Mouse (Mus musculus) forebrain, embryonic 14.5 days (tissue): ENCODE data around the gene Fitm2. TPM values are rescaled to one million over a fixed set of nuclear protein-coding genes. Genes with fewer than 3 reads are reported as not detected.

Experiments
- ATAC-seq: fragments of 200-750 bp; cut with Nextera tagmentation; 2 replicates; pipeline ENCODE4 v1.8.0; 2017; ENCODE audit warnings: mild to moderate bottlenecking, moderate library complexity
- DNase-seq: peaks from one replicate; pipeline ENCODE4 v3.0.0-alpha.2; 2015; ENCODE audit warnings: low spot score
- H3K27ac ChIP-seq: fragments of 300-500 bp; sonication (generic); 2 replicates; pipeline ENCODE4 v1.5.1; 2014; ENCODE audit warnings: low read depth, mild to moderate bottlenecking, control low read depth, low read length, moderate library complexity
- H3K27me3 ChIP-seq: fragments of 300-500 bp; sonication (generic); replicated peaks from 2 replicates; pipeline ENCODE4 v1.6.1; 2014; ENCODE audit warnings: low read length, control low read depth, mixed read lengths; ENCODE audit not compliant: control insufficient read depth, insufficient read depth
- H3K36me3 ChIP-seq: fragments of 300-500 bp; sonication (generic); 2 replicates; pipeline ENCODE4 v1.6.1; 2014; ENCODE audit warnings: low read length, control low read depth; ENCODE audit not compliant: control insufficient read depth, insufficient read depth
- H3K4me1 ChIP-seq: fragments of 300-500 bp; sonication (generic); 2 replicates; pipeline ENCODE4 v1.6.1; 2014; ENCODE audit warnings: antibody characterized with exemption, low read length, control low read depth; ENCODE audit not compliant: control insufficient read depth, insufficient read depth
- H3K4me2 ChIP-seq: fragments of 300-500 bp; sonication (generic); 2 replicates; pipeline ENCODE4 v1.6.1; 2014; ENCODE audit warnings: mild to moderate bottlenecking, control low read depth, low read length
- H3K4me3 ChIP-seq: fragments of 300-500 bp; sonication (generic); 2 replicates; pipeline ENCODE4 v1.5.1; 2014; ENCODE audit warnings: low read depth, low read length, control low read depth
- H3K9ac ChIP-seq: fragments of 300-500 bp; sonication (generic); 2 replicates; pipeline ENCODE4 v1.6.1; 2014; ENCODE audit warnings: mild to moderate bottlenecking, low read length, control low read depth, moderate library complexity
- H3K9me3 ChIP-seq: fragments of 300-500 bp; sonication (generic); replicated peaks from 2 replicates; pipeline ENCODE4 v1.6.1; 2016; ENCODE audit warnings: low read length, control low read depth, mixed read lengths; ENCODE audit not compliant: control insufficient read depth
- WGBS: fragments of 180-500 bp; shearing (Covaris S2); extraction: QIAGEN DNeasy Blood & Tissue Kit; methylation state at CpG from one replicate; pipeline ENCODE4 v1.1.7; 2014; 5-methylcytosine and 5-hydroxymethylcytosine counted together
- polyA plus RNA-seq: library from polyadenylated mRNA; unstranded; fragments of >200 nt; fragmentation: Nextera tagmentation; extraction: Ambion mirVana; gene quantifications from 2 replicates; pipeline ENCODE4 v1.2.1, GENCODE M21; 2014

Fitm2 gene
- polyA plus RNA-seq, 1 experiment from 2014 or later = 8.6 TPM

- no peak overlapping the region for H3K4me2 ChIP-seq
- H3K9ac ChIP-seq = no peak overlapping the region
- H3K4me3 ChIP-seq = no peak overlapping the region
- H3K9me3 ChIP-seq = no peaks in the 10 kb centered on the region
- H3K27me3 ChIP-seq = no peaks in the 10 kb centered on the region
- no peaks in the 10 kb centered on the region for H3K36me3 ChIP-seq
- H3K27ac ChIP-seq = no peak overlapping the region
- DNase-seq = no peak
- no peaks in the 10 kb centered on the region for H3K4me1 ChIP-seq
- no peak for ATAC-seq
- 93% methylated on average over 17 of the region's 17 CpGs for WGBS
Measured at GRCm38 (mm10) chr2:163490656-163491055, 18.2 kb upstream of the Fitm2 start.

- WGBS = 53% methylated on average over 5 of the region's 5 CpGs
- Histone ChIP-seq H3K9ac (no peak overlapping the region), H3K27me3 (no peaks in the 10 kb centered on the region), H3K4me3 (no peak overlapping the region), H3K4me2 (no peak overlapping the region), H3K27ac (no peak overlapping the region), H3K9me3 (no peaks in the 10 kb centered on the region), H3K4me1 (no peaks in the 10 kb centered on the region), H3K36me3 (no peaks in the 10 kb centered on the region)
- ATAC-seq = no peak
- no peak for DNase-seq
Measured at GRCm38 (mm10) chr2:163489725-163490291, 17.4 kb upstream of the Fitm2 start.

GRCm38 (mm10) chr2:163487360-163487759, 14.9 kb upstream of the Fitm2 start:
- Histone ChIP-seq H3K9ac (no peak overlapping the region), H3K4me2 (no peak overlapping the region), H3K9me3 (no peaks in the 10 kb centered on the region), H3K4me3 (no peak overlapping the region), H3K27me3 (no peaks in the 10 kb centered on the region), H3K27ac (no peak overlapping the region), H3K4me1 (no peaks in the 10 kb centered on the region), H3K36me3 (no peaks in the 10 kb centered on the region)
- ATAC-seq = no peak
- WGBS = 86% methylated on average over 3 of the region's 3 CpGs
- DNase-seq = no peak

GRCm38 (mm10) chr2:163481539-163482029, 9.2 kb upstream of the Fitm2 start:
- under 1% methylated on average over 21 of the region's 21 CpGs for WGBS
- no peak overlapping the region for H3K27ac ChIP-seq
- H3K9ac ChIP-seq = 0 out of 2 replicates have a peak overlapping the region, but pooled peaks have one; percentile 8
- H3K36me3 ChIP-seq = no peaks in the 10 kb centered on the region
- H3K4me3 ChIP-seq = 0 out of 2 replicates have a peak overlapping the region, but pooled peaks have one; percentile 1
- no peak for DNase-seq
- no peak for ATAC-seq
- H3K4me2 ChIP-seq = peak overlapping the region; percentile 28; the same call in 1 of the 2 replicates
- H3K27me3 ChIP-seq = peaks cover 8% of the 10 kb centered on the region; the same call in 1 of the 2 replicates
- peaks cover 5% of the 10 kb centered on the region; the same call in 1 of the 2 replicates for H3K4me1 ChIP-seq
- no peaks in the 10 kb centered on the region for H3K9me3 ChIP-seq

- WGBS = 51% methylated on average over 18 of the region's 18 CpGs
Measured at GRCm38 (mm10) chr2:163480191-163480825, 7.9 kb upstream of the Fitm2 start.

GRCm38 (mm10) chr2:163471710-163472465, 541 bp downstream of the Fitm2 start:
- Histone ChIP-seq H3K9me3 (no peaks in the 10 kb centered on the region), H3K27ac (0 out of 2 replicates have a peak overlapping the region, but pooled peaks have one; percentile 33), H3K4me2 (peak overlapping the region; percentile 69), H3K9ac (peak overlapping the region; percentile 82), H3K4me1 (peaks cover 8% of the 10 kb centered on the region), H3K4me3 (peak overlapping the region; percentile 87), H3K27me3 (no peaks in the 10 kb centered on the region), H3K36me3 (peaks cover 24% of the 10 kb centered on the region; the same call in 1 of the 2 replicates)
- ATAC-seq = no peak; the same call in 1 of the 2 replicates
- WGBS = 4% methylated on average over 36 of the region's 36 CpGs
- no peak for DNase-seq

More at GRCm38 (mm10) chr2:163480191-163480825, 7.9 kb upstream of the Fitm2 start:
- DNase-seq = no peak
- no peak overlapping the region for H3K9ac ChIP-seq
- H3K4me2 ChIP-seq = no peak overlapping the region
- no peaks in the 10 kb centered on the region for H3K36me3 ChIP-seq
- no peak overlapping the region for H3K4me3 ChIP-seq
- peaks cover 8% of the 10 kb centered on the region; the same call in 1 of the 2 replicates for H3K27me3 ChIP-seq
- H3K9me3 ChIP-seq = no peaks in the 10 kb centered on the region
- no peak for ATAC-seq
- no peak overlapping the region for H3K27ac ChIP-seq
- peaks cover 5% of the 10 kb centered on the region; the same call in 1 of the 2 replicates for H3K4me1 ChIP-seq

- Histone ChIP-seq H3K9me3 (no peaks in the 10 kb centered on the region), H3K4me3 (0 out of 2 replicates have a peak overlapping the region, but pooled peaks have one; percentile 87), H3K4me1 (peaks cover 8% of the 10 kb centered on the region), H3K9ac (no peak overlapping the region), H3K27ac (no peak overlapping the region), H3K36me3 (peaks cover 31% of the 10 kb centered on the region; the same call in 1 of the 2 replicates), H3K27me3 (no peaks in the 10 kb centered on the region), H3K4me2 (peak overlapping the region; percentile 69)
- ATAC-seq (no peak), DNase-seq (no peak)
- WGBS = 54% methylated on average over 3 of the region's 3 CpGs
Measured at GRCm38 (mm10) chr2:163471136-163471535, 1.3 kb downstream of the Fitm2 start.

GRCm38 (mm10) chr2:163469711-163470110, 2.7 kb downstream of the Fitm2 start:
- 93% methylated on average over 15 of the region's 15 CpGs for WGBS
- Histone ChIP-seq H3K4me2 (no peak overlapping the region), H3K9ac (no peak overlapping the region), H3K36me3 (peaks cover 31% of the 10 kb centered on the region; the same call in 1 of the 2 replicates), H3K9me3 (no peaks in the 10 kb centered on the region), H3K27ac (no peak overlapping the region), H3K27me3 (no peaks in the 10 kb centered on the region), H3K4me3 (no peak overlapping the region), H3K4me1 (peaks cover 8% of the 10 kb centered on the region)
- DNase-seq = no peak
- no peak for ATAC-seq
